Mouse (Mus musculus) heart, adult 9 months (tissue): Measurements from ENCODE around the gene Nfic.

Experiments used
- DNase-seq, 2 experiments: peaks; one replicate each; pipeline ENCODE4 v3.0.0; 2022; ENCODE audit warnings: low spot score in 2 of 2

Nfic gene

GRCm38 (mm10) chr10:81430141-81430830, 25.1 kb downstream of the Nfic start:
- DNase-seq, result peak; percentile 90

GRCm38 (mm10) chr10:81429605-81430061, 25.8 kb downstream of the Nfic start:
- peak; percentile 93 for DNase-seq

GRCm38 (mm10) chr10:81429092-81429491, 26.3 kb downstream of the Nfic start:
- DNase-seq, result peak in 1 of 2 experiments; percentile 21

GRCm38 (mm10) chr10:81428507-81428870, 26.9 kb downstream of the Nfic start:
- no peak for DNase-seq

- DNase-seq, result peak in 1 of 2 experiments; percentile 8
Observed at GRCm38 (mm10) chr10:81427804-81428506, 27.5 kb downstream of the Nfic start.

GRCm38 (mm10) chr10:81427327-81427726, 28.1 kb downstream of the Nfic start:
- no peak for DNase-seq

GRCm38 (mm10) chr10:81426897-81427296, 28.5 kb downstream of the Nfic start:
- peak; percentile 67 to 71 for DNase-seq

GRCm38 (mm10) chr10:81426081-81426671, 29.3 kb downstream of the Nfic start:
- DNase-seq, result peak; percentile 22 to 26

- peak; percentile 69 to 71 for DNase-seq
Observed at GRCm38 (mm10) chr10:81425236-81425850, 30.1 kb downstream of the Nfic start.

GRCm38 (mm10) chr10:81424246-81425051, 31.0 kb downstream of the Nfic start:
- peak; percentile 79 to 82 for DNase-seq

- DNase-seq, result peak in 1 of 2 experiments; percentile 7
Observed at GRCm38 (mm10) chr10:81423476-81424245, 31.8 kb downstream of the Nfic start.

GRCm38 (mm10) chr10:81422661-81423217, 32.7 kb downstream of the Nfic start:
- peak in 1 of 2 experiments; percentile 3 for DNase-seq

GRCm38 (mm10) chr10:81422191-81422590, 33.2 kb downstream of the Nfic start:
- DNase-seq, result peak; percentile 20 to 27

GRCm38 (mm10) chr10:81421797-81422100, 33.7 kb downstream of the Nfic start:
- peak; percentile 56 for DNase-seq

GRCm38 (mm10) chr10:81421041-81421796, 34.2 kb downstream of the Nfic start:
- peak; percentile 2 to 9 for DNase-seq

GRCm38 (mm10) chr10:81420191-81420767, 35.2 kb downstream of the Nfic start:
- peak in 1 of 2 experiments; percentile 20 for DNase-seq

GRCm38 (mm10) chr10:81419111-81419928, 36.1 kb downstream of the Nfic start:
- no peak for DNase-seq
